Mouse (Mus musculus): ENCODE results near the gene Fam107b.

Gene Fam107b

DNA sequence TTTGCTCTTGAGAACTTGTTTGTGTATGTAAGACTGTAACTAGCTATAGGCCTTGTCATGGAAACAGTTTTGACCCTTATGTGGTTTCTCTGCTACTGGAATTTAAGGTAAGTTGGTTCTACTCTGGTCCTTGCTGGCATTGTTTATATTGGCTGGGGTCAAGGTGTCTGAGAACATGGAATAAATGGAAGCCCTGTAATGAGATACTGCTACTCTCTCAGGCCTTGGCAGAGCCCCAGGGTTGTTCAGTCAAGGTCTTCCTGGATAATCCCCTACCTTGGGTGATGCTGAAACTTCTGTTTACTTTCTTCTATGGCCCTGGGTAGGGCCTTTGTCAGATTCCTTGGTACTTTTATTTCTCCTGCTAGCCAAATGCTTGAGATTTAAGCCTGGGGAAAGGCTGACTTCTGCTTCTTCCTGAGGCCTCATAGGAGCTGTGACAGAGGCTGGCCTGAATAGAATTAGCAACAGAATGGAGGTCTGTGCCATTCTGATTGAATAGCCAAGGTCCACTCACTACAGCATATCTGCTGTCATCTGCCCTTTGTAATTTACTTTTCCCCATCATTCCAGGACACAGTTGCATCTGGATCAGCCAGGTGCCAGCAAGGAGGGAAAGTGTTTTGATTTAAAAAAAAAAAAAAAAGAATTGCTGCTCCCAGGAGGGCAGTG, 217.6 kb downstream of the Fam107b start:
- peak; percentile 14 for DNase-seq

GRCm38 (mm10) chr2:3788424-3788786, 218.1 kb downstream of the Fam107b start:
- no peak for DNase-seq

DNA sequence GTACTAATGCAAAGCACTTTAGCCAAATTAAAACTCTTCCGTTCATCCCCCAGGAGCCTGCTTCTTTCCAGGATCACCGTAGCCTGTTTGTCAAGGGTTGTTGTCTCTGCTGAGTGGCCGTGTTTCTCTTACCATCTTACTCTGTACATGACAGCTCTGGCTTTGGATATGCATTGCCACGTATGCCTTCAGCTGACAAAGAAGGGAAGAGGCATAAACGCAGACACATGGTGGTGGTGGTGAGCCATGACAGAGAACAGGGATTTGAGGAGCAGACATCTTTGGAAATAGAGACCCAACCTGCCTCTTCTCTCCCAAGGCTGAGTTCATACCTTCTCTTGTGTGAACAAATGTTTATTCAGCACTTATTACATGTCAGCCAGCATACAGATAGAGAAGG, 226.3 kb downstream of the Fam107b start:
- DNase-seq: no peak

GRCm38 (mm10) chr2:3799767-3800554, 229.7 kb downstream of the Fam107b start:
- peak; percentile 68 for DNase-seq

DNA sequence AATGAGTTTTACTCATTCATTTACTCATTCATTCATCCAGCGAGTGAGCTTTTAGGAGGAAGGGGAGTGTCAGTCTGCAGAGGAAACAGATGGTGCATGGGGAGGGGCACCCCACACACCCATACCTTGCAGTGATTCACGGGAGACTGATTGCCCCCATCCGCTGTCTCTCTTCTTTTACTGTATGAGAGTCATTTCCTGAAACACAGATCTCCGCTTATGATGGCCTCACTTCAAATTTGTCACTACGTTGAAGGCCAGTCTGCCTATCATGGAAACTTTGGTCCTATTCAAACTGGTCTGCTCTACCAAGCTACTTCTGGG, 230.2 kb downstream of the Fam107b start:
- no peak for DNase-seq

DNA sequence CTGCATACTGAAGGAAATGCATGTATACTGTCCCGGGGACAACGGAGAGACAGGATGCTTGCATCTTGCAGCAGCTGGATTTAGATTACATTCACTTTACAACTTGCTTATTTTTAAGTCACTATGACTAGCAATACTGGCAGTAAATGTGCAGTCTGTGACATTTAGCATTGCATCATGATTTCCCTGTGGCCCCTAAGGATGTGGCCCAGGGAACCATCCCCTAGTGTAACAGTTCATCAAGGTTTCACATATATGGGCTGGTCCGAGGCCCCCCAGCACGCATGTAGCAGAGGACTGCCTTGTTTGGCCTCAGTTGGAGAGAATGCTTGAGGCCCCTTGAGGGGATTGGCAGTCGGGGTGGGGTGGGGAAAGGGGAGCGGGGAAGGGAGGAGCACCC, 235.5 kb downstream of the Fam107b start:
- no peak for DNase-seq

GRCm38 (mm10) chr2:3810321-3810720, 240.0 kb downstream of the Fam107b start:
- peak; percentile 3 for DNase-seq

- DNase-seq: peak; percentile 36
Observed at GRCm38 (mm10) chr2:3816142-3816609, 245.9 kb downstream of the Fam107b start.

DNA sequence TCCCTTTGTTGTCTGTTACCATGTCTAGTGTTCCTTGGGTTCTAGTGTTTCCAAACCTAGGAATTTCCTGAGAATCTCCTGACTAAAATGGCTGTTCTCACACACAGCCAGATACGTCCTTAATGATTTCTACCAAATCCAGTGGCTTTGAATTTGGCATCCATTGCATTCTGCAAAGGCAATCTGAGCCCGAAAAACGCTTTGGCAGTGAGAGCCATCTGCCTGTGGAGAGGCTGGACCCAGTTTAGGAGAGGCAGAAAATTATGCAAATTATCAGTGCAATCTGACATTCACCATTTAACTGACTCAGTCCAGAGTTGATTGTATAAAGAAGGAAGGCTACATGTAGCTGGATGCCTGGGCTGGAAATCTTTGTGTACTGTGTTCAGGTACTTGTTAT, 247.3 kb downstream of the Fam107b start:
- no peak for DNase-seq

DNA sequence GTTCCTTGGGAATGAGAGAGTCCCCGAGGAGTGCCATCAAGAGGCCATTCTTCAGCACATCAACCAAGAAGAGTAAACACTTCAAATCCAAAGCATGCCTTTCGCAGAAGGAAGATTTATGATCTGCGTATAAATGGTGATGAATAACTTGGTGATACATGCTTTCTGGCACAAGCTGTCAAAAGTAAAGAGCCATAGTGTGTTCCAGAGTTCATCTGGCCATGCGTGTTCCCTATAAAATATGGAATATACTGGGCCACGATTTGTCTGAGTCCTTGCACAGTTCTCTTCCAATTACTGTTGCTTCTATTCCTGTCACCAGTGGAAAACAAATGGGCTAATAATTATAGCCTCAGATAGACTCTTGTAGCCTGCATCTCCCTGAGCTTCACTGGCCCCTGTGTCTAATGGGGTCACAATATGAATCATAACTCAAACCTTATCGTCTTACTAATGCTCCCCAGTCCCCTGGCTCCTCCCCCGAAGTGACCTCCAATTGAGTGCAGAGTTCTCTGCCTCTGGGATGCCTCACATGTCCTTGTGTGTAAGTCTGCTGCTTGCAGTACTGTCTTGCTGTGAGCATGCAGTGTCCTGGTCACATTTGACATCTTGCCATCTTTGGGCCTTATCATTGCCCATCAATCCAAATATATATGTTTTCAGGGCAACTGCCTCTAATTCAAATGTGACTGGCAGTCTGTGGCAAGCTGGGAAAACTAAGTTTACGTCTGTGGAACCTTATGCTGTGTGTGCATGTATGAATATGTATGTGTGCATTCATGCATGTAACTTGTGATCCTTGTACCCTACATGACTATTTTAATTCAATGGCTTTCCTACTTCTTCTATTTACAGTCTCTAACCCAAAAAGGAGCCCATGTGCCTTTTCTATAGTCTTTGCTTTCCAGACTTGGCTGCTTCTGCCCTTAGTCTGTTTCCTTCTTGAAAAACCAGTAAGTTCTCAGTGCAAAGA, 252.5 kb downstream of the Fam107b start:
- no peak for DNase-seq
